Mouse (Mus musculus): ENCODE measurements at regions not wholly inside any gene's neighbourhood (a gene's known extent, or its start where the extent isn't known, plus 50 kb on each side); places are given as distances from the start of the nearest gene placed in this dataset.

GRCm38 (mm10) chr15:61116912-61117311 is 194.1 kb upstream of the A1bg start:
- H3K4me3 ChIP-seq = no peak overlapping the region
- H3K9me3 ChIP-seq = no peaks in the 10 kb centered on the region
- no peak for DNase-seq (ENCODE audit: extremely low spot score, low spot score)
- no peaks in the 10 kb centered on the region for H3K36me3 ChIP-seq (replicated peaks)
- H3K4me1 ChIP-seq = no peaks in the 10 kb centered on the region
- no peak overlapping the region for H3K27ac ChIP-seq
- H3K27me3 ChIP-seq (ENCODE audit: poor library complexity, severe bottlenecking) = no peaks in the 10 kb centered on the region
- WGBS = 55% methylated on average over 1 of the region's 1 CpGs

GRCm38 (mm10) chr15:61109429-61110128 is 186.8 kb upstream of the A1bg start:
- peaks cover 17% of the 10 kb centered on the region for H3K4me1 ChIP-seq
- H3K9me3 ChIP-seq = no peaks in the 10 kb centered on the region
- H3K36me3 ChIP-seq (replicated peaks) = no peaks in the 10 kb centered on the region
- 52% methylated on average over 4 of the region's 4 CpGs for WGBS
- DNase-seq (ENCODE audit: extremely low spot score, low spot score) = no peak
- H3K4me3 ChIP-seq = no peak overlapping the region
- peak overlapping the region; percentile 74 for H3K27ac ChIP-seq
- H3K27me3 ChIP-seq (ENCODE audit: poor library complexity, severe bottlenecking) = no peaks in the 10 kb centered on the region; the same call in none of the 2 replicates

GRCm38 (mm10) chr15:61108957-61109356 is 186.1 kb upstream of the A1bg start:
- no peaks in the 10 kb centered on the region for H3K36me3 ChIP-seq (replicated peaks)
- DNase-seq (ENCODE audit: extremely low spot score, low spot score) = no peak
- WGBS = 43% methylated on average over 2 of the region's 2 CpGs
- H3K4me1 ChIP-seq = peaks cover 17% of the 10 kb centered on the region
- H3K27me3 ChIP-seq (ENCODE audit: poor library complexity, severe bottlenecking) = no peaks in the 10 kb centered on the region; the same call in none of the 2 replicates
- H3K9me3 ChIP-seq = no peaks in the 10 kb centered on the region
- H3K27ac ChIP-seq = peak overlapping the region; percentile 74
- H3K4me3 ChIP-seq = no peak overlapping the region

- no peaks in the 10 kb centered on the region for H3K36me3 ChIP-seq (replicated peaks)
- H3K4me1 ChIP-seq = peaks cover 14% of the 10 kb centered on the region
- no peaks in the 10 kb centered on the region for H3K9me3 ChIP-seq
- WGBS = 16% methylated on average over 7 of the region's 7 CpGs
- H3K4me3 ChIP-seq = peak overlapping the region; percentile 36
- DNase-seq (ENCODE audit: extremely low spot score, low spot score) = no peak
- no peaks in the 10 kb centered on the region; the same call in none of the 2 replicates for H3K27me3 ChIP-seq (ENCODE audit: poor library complexity, severe bottlenecking)
- H3K27ac ChIP-seq = no peak overlapping the region
Measured at GRCm38 (mm10) chr15:61102421-61103412, 179.9 kb upstream of the A1bg start.

GRCm38 (mm10) chr15:61100807-61101206 is 178.0 kb upstream of the A1bg start:
- Histone ChIP-seq H3K9me3 (no peaks in the 10 kb centered on the region), H3K4me3 (no peak overlapping the region), H3K4me1 (peaks cover 14% of the 10 kb centered on the region), H3K27ac (no peak overlapping the region), H3K36me3 (replicated peaks) (no peaks in the 10 kb centered on the region), H3K27me3 (ENCODE audit: poor library complexity, severe bottlenecking) (no peaks in the 10 kb centered on the region; the same call in none of the 2 replicates)
- WGBS = 73% methylated on average over 4 of the region's 4 CpGs
- no peak for DNase-seq (ENCODE audit: extremely low spot score, low spot score)

- no peak overlapping the region for H3K4me3 ChIP-seq
- no peaks in the 10 kb centered on the region for H3K36me3 ChIP-seq (replicated peaks)
- no peaks in the 10 kb centered on the region; the same call in none of the 2 replicates for H3K27me3 ChIP-seq (ENCODE audit: poor library complexity, severe bottlenecking)
- 49% methylated on average over 1 of the region's 1 CpGs for WGBS
- H3K4me1 ChIP-seq = peaks cover 14% of the 10 kb centered on the region
- H3K27ac ChIP-seq = no peak overlapping the region
- no peak for DNase-seq (ENCODE audit: extremely low spot score, low spot score)
- H3K9me3 ChIP-seq = no peaks in the 10 kb centered on the region
Measured at GRCm38 (mm10) chr15:61098968-61099367, 176.2 kb upstream of the A1bg start.

- DNase-seq (ENCODE audit: extremely low spot score, low spot score) = no peak
- Histone ChIP-seq H3K9me3 (no peaks in the 10 kb centered on the region), H3K4me1 (peaks cover 11% of the 10 kb centered on the region), H3K27ac (no peak overlapping the region), H3K27me3 (ENCODE audit: poor library complexity, severe bottlenecking) (no peaks in the 10 kb centered on the region; the same call in 1 of the 2 replicates), H3K4me3 (no peak overlapping the region), H3K36me3 (replicated peaks) (no peaks in the 10 kb centered on the region)
Measured at GRCm38 (mm10) chr15:61098519-61098918, 175.7 kb upstream of the A1bg start.

- Histone ChIP-seq H3K27me3 (ENCODE audit: poor library complexity, severe bottlenecking) (no peaks in the 10 kb centered on the region), H3K9me3 (no peaks in the 10 kb centered on the region), H3K27ac (0 out of 2 replicates have a peak overlapping the region, but pooled peaks have one; percentile 12), H3K4me1 (no peaks in the 10 kb centered on the region), H3K36me3 (replicated peaks) (no peaks in the 10 kb centered on the region), H3K4me3 (no peak overlapping the region)
- 65% methylated on average over 3 of the region's 3 CpGs for WGBS
- DNase-seq (ENCODE audit: extremely low spot score, low spot score) = no peak
Measured at GRCm38 (mm10) chr15:61096021-61096781, 173.4 kb upstream of the A1bg start.

- Histone ChIP-seq H3K27ac (no peak overlapping the region), H3K36me3 (replicated peaks) (no peaks in the 10 kb centered on the region), H3K4me1 (no peaks in the 10 kb centered on the region), H3K9me3 (no peaks in the 10 kb centered on the region), H3K27me3 (ENCODE audit: poor library complexity, severe bottlenecking) (no peaks in the 10 kb centered on the region), H3K4me3 (no peak overlapping the region)
- WGBS = 56% methylated on average over 7 of the region's 7 CpGs
- no peak for DNase-seq (ENCODE audit: extremely low spot score, low spot score)
Measured at GRCm38 (mm10) chr15:61055017-61055609, 132.3 kb upstream of the A1bg start.

- DNase-seq (ENCODE audit: extremely low spot score, low spot score) = no peak
- H3K27me3 ChIP-seq (ENCODE audit: poor library complexity, severe bottlenecking) = no peaks in the 10 kb centered on the region
- H3K4me3 ChIP-seq = no peak overlapping the region
- no peak overlapping the region for H3K27ac ChIP-seq
- no peaks in the 10 kb centered on the region for H3K36me3 ChIP-seq (replicated peaks)
- 77% methylated on average over 4 of the region's 4 CpGs for WGBS
- no peaks in the 10 kb centered on the region for H3K4me1 ChIP-seq
- H3K9me3 ChIP-seq = no peaks in the 10 kb centered on the region
Measured at GRCm38 (mm10) chr15:61051363-61051762, 128.6 kb upstream of the A1bg start.

- Histone ChIP-seq H3K36me3 (replicated peaks) (no peaks in the 10 kb centered on the region), H3K27ac (no peak overlapping the region), H3K9me3 (no peaks in the 10 kb centered on the region), H3K4me3 (no peak overlapping the region), H3K4me1 (no peaks in the 10 kb centered on the region), H3K27me3 (ENCODE audit: poor library complexity, severe bottlenecking) (no peaks in the 10 kb centered on the region)
- 83% methylated on average over 3 of the region's 3 CpGs for WGBS
- no peak for DNase-seq (ENCODE audit: extremely low spot score, low spot score)
Measured at GRCm38 (mm10) chr15:61009509-61009908, 86.7 kb upstream of the A1bg start.

GRCm38 (mm10) chr15:61007461-61008059 is 84.7 kb upstream of the A1bg start:
- Histone ChIP-seq H3K4me3 (no peak overlapping the region), H3K36me3 (replicated peaks) (no peaks in the 10 kb centered on the region), H3K9me3 (no peaks in the 10 kb centered on the region), H3K27ac (no peak overlapping the region), H3K27me3 (ENCODE audit: poor library complexity, severe bottlenecking) (no peaks in the 10 kb centered on the region), H3K4me1 (no peaks in the 10 kb centered on the region)
- WGBS = 85% methylated on average over 3 of the region's 3 CpGs
- no peak for DNase-seq (ENCODE audit: extremely low spot score, low spot score)
